Mouse (Mus musculus): Measurements from ENCODE around the gene Scd3. TPM values are rescaled to one million over a fixed set of nuclear protein-coding genes. Genes with fewer than 3 reads are reported as not detected.
A peak's percentile ranks its signal among the peaks of the same experiment; 100 is the strongest.
"Not testable (repeated sequence)": the region's sequence is repeated elsewhere in the genome, so short reads cannot be mapped to it uniquely, and the experiment has no call there.

Scd3 gene
- total RNA-seq, 2 experiments from 2014 or later = not detected

DNA sequence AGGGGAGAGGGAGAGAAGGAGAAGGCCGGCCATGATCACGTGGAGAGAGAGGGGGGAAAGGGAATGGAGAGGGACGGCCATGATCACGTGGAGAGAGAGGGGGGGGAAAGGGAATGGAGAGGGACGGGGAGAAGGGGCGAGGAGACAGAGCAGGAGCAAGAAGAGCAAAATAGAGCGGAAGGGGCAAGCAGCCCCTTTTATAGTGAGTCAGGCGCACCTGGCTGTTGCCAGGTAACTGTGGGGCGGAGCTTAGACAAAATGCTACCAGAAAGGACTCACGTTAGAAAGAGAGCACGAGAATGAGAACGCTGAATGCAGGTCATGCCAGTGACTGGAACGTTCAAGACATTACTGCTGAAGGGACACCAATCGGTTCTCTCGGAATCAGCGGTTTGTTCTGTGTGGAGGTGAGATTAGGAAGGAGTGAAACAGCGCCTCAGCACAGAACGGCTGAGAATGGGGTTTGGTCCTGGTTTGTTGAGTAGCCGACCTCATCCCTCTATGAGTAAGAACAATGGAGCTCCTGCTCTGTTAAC lies 34.5 kb downstream of the Scd3 start:
- DNase-seq = no peak

DNA sequence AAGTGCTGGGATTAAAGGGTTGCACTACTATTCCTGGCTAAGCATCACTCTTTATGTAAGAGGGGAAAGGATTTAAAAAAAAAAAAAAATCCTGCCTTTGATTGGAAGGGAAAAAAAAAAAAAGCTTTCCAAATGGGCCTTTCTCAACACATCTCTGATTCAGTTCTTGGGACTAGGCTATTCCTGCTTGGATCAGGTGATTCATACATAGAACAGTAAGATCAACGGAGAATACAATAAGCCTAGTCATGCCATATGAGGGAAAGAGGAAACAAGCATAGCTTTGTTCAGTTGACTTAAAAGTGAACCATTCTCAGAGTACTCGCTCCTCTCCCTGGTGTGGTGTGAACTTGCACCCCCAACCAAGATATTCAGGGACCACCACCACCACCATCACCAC lies 35.8 kb downstream of the Scd3 start:
- DNase-seq = no peak

- DNase-seq = no peak
Measured at GRCm38 (mm10) chr19:44245761-44246171, 42.7 kb downstream of the Scd3 start.

GRCm38 (mm10) chr19:44246341-44246911 lies 43.4 kb downstream of the Scd3 start:
- no peak for DNase-seq

- DNase-seq = no peak
Measured at GRCm38 (mm10) chr19:44247281-44248080, 44.4 kb downstream of the Scd3 start.

GRCm38 (mm10) chr19:44248081-44248853 lies 45.2 kb downstream of the Scd3 start:
- peak; percentile 96 for DNase-seq

DNA sequence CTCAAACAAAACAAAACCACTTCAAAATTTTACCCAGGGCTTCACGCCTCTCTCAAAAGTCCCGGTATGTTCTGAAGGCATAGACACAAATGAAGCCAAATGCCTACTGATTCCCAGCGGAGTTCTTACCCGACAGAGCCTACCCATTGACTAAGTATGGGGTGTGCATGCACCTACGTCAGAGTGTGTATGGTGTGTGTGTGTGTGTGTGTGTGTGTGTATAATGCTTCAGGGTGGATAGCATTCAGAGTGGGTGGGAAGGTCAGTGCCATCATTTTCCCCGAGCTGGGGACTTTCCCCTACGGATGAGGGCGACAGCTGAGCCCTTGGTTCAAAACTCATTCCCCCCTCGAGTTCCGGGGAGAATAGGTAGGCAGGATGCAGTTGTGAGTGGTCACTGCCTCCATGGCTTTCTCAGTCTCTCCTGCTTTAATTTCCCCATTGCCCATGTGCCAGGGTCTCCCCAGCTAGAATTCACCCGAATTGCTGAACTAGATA lies 45.8 kb downstream of the Scd3 start:
- DNase-seq = no peak

GRCm38 (mm10) chr19:44251138-44251537 lies 48.1 kb downstream of the Scd3 start:
- not testable (repeated sequence) for DNase-seq

DNA sequence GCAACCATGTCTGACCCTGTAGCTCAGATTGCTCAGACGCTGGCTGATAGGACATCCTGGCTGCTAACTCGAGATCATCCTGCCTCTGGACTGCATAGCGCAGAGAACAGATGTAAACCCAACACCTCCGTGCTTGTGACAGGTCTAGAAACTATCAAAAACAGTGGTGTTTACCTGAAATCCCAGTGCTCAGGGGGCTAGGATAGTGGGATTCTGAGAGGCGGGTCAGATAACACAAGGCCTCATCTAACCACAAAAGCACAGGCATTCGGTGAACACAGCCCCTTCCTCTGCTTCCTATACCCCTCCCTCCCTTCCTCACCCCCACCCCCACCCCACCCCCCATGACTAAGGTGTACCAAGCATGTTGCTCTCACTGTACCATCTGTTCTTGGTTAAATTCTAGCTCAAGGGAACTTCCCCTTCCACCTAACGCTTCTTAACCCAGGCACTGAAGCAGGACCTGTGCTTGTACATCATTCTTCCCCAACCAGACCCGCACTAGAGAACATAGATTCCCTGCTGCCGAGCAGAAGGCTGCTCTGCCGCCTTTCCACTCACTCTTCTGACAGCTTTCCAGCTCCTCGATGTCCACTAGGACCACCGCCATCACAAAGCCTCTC lies 49.0 kb downstream of the Scd3 start:
- DNase-seq = no peak

DNA sequence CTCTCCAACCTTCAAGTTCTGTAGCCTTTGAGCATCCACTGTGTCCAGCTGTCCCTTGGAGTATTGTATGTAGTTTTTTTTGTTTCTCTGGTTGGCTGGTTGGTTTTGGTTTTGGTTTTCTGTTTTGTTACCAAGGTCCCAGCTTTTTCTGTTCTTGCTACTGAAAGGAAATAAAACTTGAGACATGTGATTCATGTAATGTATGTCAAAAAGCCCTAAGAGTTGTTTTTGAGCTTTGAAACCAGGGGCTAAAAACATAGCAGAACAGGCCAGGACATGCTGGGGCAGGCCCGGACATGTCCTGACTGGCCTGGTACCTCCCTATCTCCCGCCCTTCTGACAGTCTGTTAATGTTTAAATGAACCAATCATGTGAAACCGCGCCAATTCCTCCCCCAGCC lies 51.0 kb downstream of the Scd3 start:
- DNase-seq = not testable (repeated sequence)

DNA sequence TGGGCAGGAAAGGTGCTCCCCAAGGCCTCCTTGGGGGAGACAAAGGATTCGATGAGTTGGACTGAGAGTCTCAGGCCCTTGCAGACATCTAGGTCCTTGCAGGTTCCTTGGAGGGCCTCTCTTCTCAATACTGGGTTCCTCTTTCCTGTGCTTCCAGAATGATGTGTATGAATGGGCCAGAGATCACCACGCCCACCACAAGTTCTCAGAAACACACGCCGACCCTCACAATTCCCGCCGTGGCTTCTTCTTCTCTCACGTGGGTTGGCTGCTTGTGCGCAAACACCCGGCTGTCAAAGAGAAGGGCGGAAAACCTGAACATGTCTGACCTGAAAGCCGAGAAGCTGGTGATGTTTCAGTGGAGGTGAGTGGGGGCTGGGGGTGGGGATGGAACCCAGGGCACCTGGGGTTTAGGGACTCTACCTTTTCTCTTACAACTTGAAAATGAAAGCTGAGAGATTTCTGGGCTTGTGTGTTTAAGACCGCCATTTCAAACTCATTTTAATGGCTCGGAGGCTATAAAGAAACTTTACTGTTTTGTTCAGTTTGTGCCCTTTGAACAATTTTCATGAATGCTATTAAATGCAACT lies 54.4 kb downstream of the Scd3 start:
- no peak for DNase-seq

GRCm38 (mm10) chr19:44259484-44259883 lies 56.4 kb downstream of the Scd3 start:
- DNase-seq = no peak

DNA sequence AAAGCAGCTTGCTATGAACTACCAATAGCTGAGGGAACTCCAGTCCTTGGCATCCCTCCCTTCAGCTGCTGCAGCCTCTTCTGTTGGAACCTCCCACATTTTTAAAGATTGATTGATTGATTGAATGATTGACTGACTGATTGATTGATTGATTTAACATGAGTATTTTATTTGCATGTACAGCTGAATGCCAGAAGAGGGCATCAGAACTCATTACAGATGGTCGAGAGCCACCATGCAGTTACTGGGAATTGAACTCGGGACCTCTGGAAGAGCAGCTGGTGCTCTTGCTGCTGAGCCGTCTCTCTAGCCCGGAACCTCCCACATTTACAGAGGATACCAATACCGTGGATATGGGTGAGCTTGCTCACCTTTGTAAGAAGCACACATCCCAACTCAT lies 57.4 kb downstream of the Scd3 start:
- DNase-seq = no peak

GRCm38 (mm10) chr19:44261774-44262173 lies 58.7 kb downstream of the Scd3 start:
- DNase-seq = no peak

DNA sequence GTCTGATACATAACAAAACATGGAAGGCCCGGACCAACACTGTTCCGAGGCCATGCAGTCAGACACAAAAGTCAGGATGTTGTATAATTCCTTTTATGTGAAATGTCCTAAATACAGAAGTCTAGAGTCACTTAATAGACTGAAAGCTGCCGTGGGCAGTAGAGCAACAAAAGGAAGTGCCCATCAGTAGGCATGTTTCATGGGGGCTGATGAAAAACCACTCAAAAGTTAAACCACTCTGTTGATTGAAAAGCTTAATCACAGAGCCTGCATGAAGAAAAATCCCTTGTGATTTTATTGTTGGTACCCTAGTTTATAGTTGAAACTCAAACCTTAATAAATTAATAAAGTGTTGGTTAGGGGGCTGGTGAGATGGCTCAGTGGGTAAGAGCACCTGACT lies 60.5 kb downstream of the Scd3 start:
- DNase-seq = no peak

DNA sequence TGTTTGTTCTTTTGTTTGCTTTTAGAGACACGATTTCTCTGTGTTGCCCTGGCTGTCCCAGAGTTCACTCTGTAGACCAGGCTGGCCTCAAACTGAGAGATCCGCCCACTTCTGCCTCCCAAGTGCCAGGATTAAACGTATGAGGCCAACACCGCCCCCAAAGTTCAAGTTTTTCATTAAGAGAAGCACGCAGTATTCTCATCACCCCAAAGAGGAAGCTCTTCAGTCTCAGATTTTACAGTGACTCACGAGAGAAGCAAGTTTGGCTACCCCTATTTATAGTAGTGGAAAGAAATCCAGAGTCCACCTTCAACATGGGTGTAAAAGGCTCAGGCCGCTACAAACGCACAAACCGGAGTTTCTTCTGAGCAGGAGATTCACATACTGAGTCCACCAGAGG lies 61.2 kb downstream of the Scd3 start:
- no peak for DNase-seq

DNA sequence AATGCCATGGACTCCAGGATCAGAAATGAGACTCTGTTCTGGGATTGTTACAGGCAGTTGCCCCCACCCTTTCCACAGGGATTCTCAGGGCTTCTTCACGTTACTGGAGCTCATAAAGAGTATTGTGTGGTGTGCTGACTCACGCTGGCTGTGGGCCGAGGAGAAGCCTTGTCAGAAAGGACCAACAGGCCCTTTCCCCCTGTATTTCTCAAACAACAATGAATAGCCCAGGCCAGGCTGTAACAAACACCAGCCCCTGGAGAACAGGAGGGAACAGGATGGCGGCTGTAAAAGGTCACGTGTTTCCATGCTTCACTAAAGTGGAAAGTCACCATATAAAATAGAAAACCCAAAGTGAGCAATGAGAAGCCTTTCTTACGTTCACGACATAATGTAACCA lies 62.2 kb downstream of the Scd3 start:
- peak; percentile 52 for DNase-seq

- DNase-seq = no peak
Measured at GRCm38 (mm10) chr19:44265911-44266337, 62.9 kb downstream of the Scd3 start.

DNA sequence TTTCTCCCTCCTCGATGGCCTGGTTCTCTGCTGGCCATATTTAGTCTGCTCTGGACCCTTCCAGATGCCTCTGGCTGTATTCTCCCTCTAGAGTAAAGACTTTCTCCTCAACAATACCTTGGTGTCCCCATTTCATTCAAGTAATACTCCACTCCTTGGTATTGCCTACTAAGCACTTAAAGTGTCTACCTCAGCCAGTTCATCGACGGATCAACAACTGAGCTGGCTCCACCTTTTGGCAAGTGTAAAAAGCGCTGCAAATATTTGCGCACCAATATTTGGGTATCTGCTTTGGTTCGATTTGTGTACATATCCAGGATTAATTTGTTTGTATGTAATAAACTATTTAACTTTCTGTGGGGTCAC lies 63.4 kb downstream of the Scd3 start:
- DNase-seq = no peak

GRCm38 (mm10) chr19:44266824-44267498 lies 63.9 kb downstream of the Scd3 start:
- DNase-seq = peak; percentile 87

DNA sequence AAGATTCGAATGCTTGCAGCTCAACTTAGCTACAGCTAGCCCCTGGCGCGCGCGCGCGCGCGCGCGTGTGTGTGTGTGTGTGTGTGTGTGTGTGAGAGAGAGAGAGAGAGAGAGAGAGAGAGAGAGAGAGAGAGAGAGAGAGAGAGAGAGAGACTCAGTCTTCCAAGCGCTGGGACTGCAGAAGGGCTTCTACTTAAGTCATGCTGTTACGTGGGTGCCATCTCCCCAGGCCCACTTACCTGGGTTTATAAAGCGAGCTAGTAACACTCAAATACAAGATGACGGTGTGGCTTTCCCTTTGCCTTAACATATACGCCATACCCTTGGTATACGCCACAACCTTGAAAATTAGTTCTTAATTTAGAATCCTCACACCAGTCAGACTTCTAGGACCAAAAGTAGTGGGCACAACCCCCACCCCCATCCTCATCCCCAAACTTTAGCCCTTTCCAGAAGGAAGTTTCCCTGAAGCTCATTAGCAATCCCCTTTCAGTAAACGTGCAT lies 64.5 kb downstream of the Scd3 start:
- no peak for DNase-seq

Measured in gastrocnemius, postnatal 25 days (tissue).